Mouse (Mus musculus) kidney, postnatal 0 days (tissue): Measurements from ENCODE around the gene Abhd2. TPM values are rescaled to one million over a fixed set of nuclear protein-coding genes. Genes with fewer than 3 reads are reported as not detected.
A peak's percentile ranks its signal among the peaks of the same experiment; 100 is the strongest.

ENCODE experiments used
- ATAC-seq: fragments of 200-750 bp; cut with Nextera tagmentation; replicated peaks from 2 replicates; pipeline ENCODE4 v1.8.0; 2017; ENCODE audit warnings: low read depth, moderate number of reproducible peaks, moderate TSS enrichment, moderate library complexity; ENCODE audit not compliant: low FRiP score
- DNase-seq: peaks from one replicate; pipeline ENCODE4 v3.0.0-alpha.2; 2016; ENCODE audit warnings: low spot score
- H3K27ac ChIP-seq: fragments of 300-500 bp; sonication (generic); 2 replicates; pipeline ENCODE4 v1.5.1; 2014; ENCODE audit warnings: mild to moderate bottlenecking
- H3K27me3 ChIP-seq: fragments of 300-500 bp; sonication (generic); 2 replicates; pipeline ENCODE4 v1.6.1; 2014; ENCODE audit warnings: low read length, mixed read lengths; ENCODE audit not compliant: insufficient read depth
- H3K36me3 ChIP-seq: fragments of 300-500 bp; sonication (generic); 2 replicates; pipeline ENCODE4 v1.6.1; 2014; ENCODE audit warnings: low read length, mixed read lengths; ENCODE audit not compliant: insufficient read depth
- H3K4me1 ChIP-seq: fragments of 300-500 bp; sonication (generic); replicated peaks from 2 replicates; pipeline ENCODE4 v1.6.1; 2014; ENCODE audit warnings: antibody characterized with exemption, low read length, mixed read lengths; ENCODE audit not compliant: insufficient read depth
- H3K4me2 ChIP-seq: fragments of 300-500 bp; sonication (generic); 2 replicates; pipeline ENCODE4 v1.6.1; 2014; ENCODE audit warnings: mild to moderate bottlenecking, low read length, moderate library complexity, mixed read lengths
- H3K4me3 ChIP-seq: fragments of 300-500 bp; sonication (generic); replicated peaks from 2 replicates; pipeline ENCODE4 v1.5.1; 2014; ENCODE audit warnings: low read depth, low read length
- H3K9ac ChIP-seq: fragments of 300-500 bp; sonication (generic); 2 replicates; pipeline ENCODE4 v1.6.1; 2014; ENCODE audit warnings: low read depth, low read length
- H3K9me3 ChIP-seq: fragments of 300-500 bp; sonication (generic); replicated peaks from 2 replicates; pipeline ENCODE4 v1.6.1; 2016; ENCODE audit warnings: low read length, inconsistent platforms, mixed read lengths
- CTCF ChIP-seq: IDR thresholded peaks from 2 replicates; pipeline ENCODE4 v1.5.1; 2016; ENCODE audit warnings: antibody characterized with exemption, low read depth, mild to moderate bottlenecking, moderate library complexity
- WGBS: fragments of 180-500 bp; shearing (Covaris S2); extraction: QIAGEN DNeasy Blood & Tissue Kit; methylation state at CpG from one replicate; pipeline ENCODE4 v1.1.7; 2014; 5-methylcytosine and 5-hydroxymethylcytosine counted together
- polyA plus RNA-seq: library from polyadenylated mRNA; unstranded; fragments of >200 nt; fragmentation: Nextera tagmentation; extraction: Ambion mirVana; gene quantifications from 2 replicates; pipeline ENCODE4 v1.2.1, GENCODE M21; 2015

Abhd2 gene
- polyA plus RNA-seq, 1 experiment from 2014 or later = 17.6 TPM

- H3K4me1 ChIP-seq = 0 out of 2 replicates have a peak, but pooled peaks cover 3% of the 10 kb centered on the region
These were observed 120.9 kb downstream of the Abhd2 start for GRCm38 (mm10) chr7:79393924-79394323.

DNA sequence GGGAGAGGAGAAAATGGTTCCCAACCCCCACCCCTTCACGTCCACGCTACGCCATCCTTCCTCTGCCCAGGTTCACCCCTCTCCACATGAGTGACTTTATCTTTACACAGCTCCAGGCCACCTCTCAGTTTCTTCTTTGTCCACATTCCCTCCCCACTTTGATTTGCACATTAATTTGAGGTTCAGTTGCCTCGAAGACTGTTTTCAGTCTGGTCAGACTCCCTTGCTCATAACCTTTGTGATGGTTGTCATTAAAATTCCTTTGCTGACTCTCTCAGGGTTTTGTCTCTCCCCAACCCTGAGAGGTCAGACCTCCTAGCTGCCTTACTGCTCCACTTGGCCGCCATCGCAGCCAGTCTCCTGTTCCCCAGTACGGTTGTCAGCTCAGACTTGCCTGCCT is 121.7 kb downstream of the Abhd2 start:
- no peak for ATAC-seq
- Histone ChIP-seq H3K9me3 (no peaks in the 10 kb centered on the region), H3K9ac (no peak overlapping the region), H3K4me2 (no peak overlapping the region), H3K27ac (no peak overlapping the region), H3K4me3 (no peak overlapping the region), H3K4me1 (0 out of 2 replicates have a peak, but pooled peaks cover 3% of the 10 kb centered on the region), H3K36me3 (no peaks in the 10 kb centered on the region), H3K27me3 (no peaks in the 10 kb centered on the region)
- DNase-seq = no peak
- no peak for TF ChIP-seq CTCF
- 54% methylated on average over 7 of the region's 7 CpGs for WGBS

More at GRCm38 (mm10) chr7:79393924-79394323, 120.9 kb downstream of the Abhd2 start:
- no peaks in the 10 kb centered on the region for H3K9me3 ChIP-seq
- H3K36me3 ChIP-seq = no peaks in the 10 kb centered on the region
- WGBS = 95% methylated on average over 7 of the region's 7 CpGs
- no peak for TF ChIP-seq CTCF
- DNase-seq = no peak
- H3K27me3 ChIP-seq = no peaks in the 10 kb centered on the region
- no peak overlapping the region for H3K9ac ChIP-seq
- no peak overlapping the region for H3K4me3 ChIP-seq
- ATAC-seq = no peak
- H3K27ac ChIP-seq = no peak overlapping the region
- H3K4me2 ChIP-seq = no peak overlapping the region

GRCm38 (mm10) chr7:79395186-79395585 is 122.2 kb downstream of the Abhd2 start:
- WGBS = 87% methylated on average over 7 of the region's 7 CpGs
- Histone ChIP-seq H3K27ac (no peak overlapping the region), H3K36me3 (no peaks in the 10 kb centered on the region), H3K4me2 (no peak overlapping the region), H3K27me3 (no peaks in the 10 kb centered on the region), H3K9me3 (no peaks in the 10 kb centered on the region), H3K9ac (no peak overlapping the region), H3K4me3 (no peak overlapping the region), H3K4me1 (0 out of 2 replicates have a peak, but pooled peaks cover 3% of the 10 kb centered on the region)
- ATAC-seq = no peak
- no peak for DNase-seq
- TF ChIP-seq CTCF = no peak

DNA sequence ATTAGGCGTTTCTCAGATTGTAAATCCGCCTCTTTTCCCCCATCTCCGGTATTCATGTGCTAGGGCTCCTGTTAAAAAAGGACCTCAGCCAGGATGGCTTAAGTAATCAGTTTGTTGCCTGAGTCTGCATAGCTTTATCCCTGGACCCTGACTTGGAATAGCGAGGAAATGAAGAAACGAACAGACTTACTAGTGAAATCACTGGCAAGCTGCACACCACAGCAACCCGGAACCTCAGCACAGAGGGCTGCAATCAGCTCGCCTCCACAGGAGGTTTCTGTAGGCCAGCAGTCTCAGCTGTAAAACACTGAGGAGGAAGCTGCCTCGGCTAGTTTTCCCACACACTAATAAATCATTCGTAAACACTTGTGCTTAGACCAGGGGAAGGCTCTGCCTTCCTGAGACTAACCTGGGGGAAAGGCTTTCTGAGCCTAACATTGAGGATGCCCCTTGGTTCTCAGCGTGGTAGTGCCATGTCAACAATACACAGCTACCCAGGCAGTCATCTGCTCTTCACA is 124.5 kb downstream of the Abhd2 start:
- Histone ChIP-seq H3K27ac (no peak overlapping the region), H3K27me3 (no peaks in the 10 kb centered on the region), H3K9me3 (no peaks in the 10 kb centered on the region), H3K4me1 (0 out of 2 replicates have a peak, but pooled peaks cover 3% of the 10 kb centered on the region), H3K4me3 (no peak overlapping the region), H3K4me2 (no peak overlapping the region), H3K9ac (0 out of 2 replicates have a peak overlapping the region, but pooled peaks have one; percentile 24), H3K36me3 (no peaks in the 10 kb centered on the region)
- DNase-seq = peak; percentile 50
- 41% methylated on average over 10 of the region's 10 CpGs for WGBS
- TF ChIP-seq CTCF = no peak
- ATAC-seq = no peak

- 77% methylated on average over 8 of the region's 8 CpGs for WGBS
These were observed 125.4 kb downstream of the Abhd2 start for GRCm38 (mm10) chr7:79398426-79398825.

DNA sequence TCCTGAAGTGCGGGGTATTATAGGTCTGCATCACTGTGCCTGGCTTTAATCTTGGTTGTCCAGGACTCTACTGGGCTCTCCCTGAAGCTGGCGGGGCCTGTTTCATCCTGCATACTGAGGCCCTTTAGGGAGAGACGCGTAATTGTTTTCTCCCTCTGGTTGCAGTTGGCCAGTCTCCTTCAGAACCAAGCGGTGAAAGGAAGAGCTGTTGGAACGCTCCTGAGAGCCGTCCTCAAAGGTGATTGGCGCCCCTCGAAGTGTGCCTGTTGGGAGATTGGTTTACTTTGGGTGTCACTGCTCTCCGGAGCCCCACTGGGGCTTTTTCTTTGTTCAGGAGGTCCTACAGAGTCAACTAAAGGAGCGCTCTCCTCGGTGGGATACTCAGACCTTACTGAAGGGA is 126.0 kb downstream of the Abhd2 start:
- H3K4me2 ChIP-seq = no peak overlapping the region
- no peak overlapping the region for H3K4me3 ChIP-seq
- no peaks in the 10 kb centered on the region for H3K4me1 ChIP-seq
- H3K27me3 ChIP-seq = no peaks in the 10 kb centered on the region
- no peak for TF ChIP-seq CTCF
- H3K36me3 ChIP-seq = no peaks in the 10 kb centered on the region
- ATAC-seq (no peak), DNase-seq (no peak)
- 79% methylated on average over 12 of the region's 12 CpGs for WGBS
- no peak overlapping the region for H3K9ac ChIP-seq
- H3K27ac ChIP-seq = no peak overlapping the region
- no peaks in the 10 kb centered on the region for H3K9me3 ChIP-seq

More at GRCm38 (mm10) chr7:79398426-79398825, 125.4 kb downstream of the Abhd2 start:
- H3K4me3 ChIP-seq = no peak overlapping the region
- no peaks in the 10 kb centered on the region for H3K27me3 ChIP-seq
- no peak for TF ChIP-seq CTCF
- H3K4me2 ChIP-seq = no peak overlapping the region
- H3K9me3 ChIP-seq = no peaks in the 10 kb centered on the region
- DNase-seq (no peak), ATAC-seq (no peak)
- H3K27ac ChIP-seq = no peak overlapping the region
- no peaks in the 10 kb centered on the region for H3K4me1 ChIP-seq
- H3K36me3 ChIP-seq = no peaks in the 10 kb centered on the region
- H3K9ac ChIP-seq = no peak overlapping the region

DNA sequence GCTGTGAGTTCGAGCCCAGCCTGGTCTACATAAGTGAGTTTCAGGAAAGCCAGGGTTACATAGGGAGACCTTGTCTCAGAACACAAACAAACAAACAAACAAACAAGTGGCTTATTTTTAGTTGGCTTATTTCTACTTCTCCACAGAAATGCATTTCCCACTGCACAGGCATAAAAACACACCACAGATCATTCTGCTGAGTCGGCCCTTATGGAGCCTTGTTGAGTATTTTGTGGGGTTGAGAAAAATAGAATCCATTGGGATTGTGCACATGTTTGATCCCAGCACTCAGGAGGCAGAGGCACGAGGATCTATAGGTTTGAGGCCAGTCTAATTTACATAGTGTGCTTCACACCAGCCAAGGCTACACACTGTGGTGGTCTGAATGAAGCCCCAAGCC is 127.3 kb downstream of the Abhd2 start:
- no peak for ATAC-seq
- no peak for TF ChIP-seq CTCF
- DNase-seq = no peak
- H3K9ac ChIP-seq = no peak overlapping the region
- no peaks in the 10 kb centered on the region for H3K9me3 ChIP-seq
- H3K36me3 ChIP-seq = no peaks in the 10 kb centered on the region
- no peak overlapping the region for H3K4me3 ChIP-seq
- H3K27ac ChIP-seq = no peak overlapping the region
- H3K4me1 ChIP-seq = no peaks in the 10 kb centered on the region
- H3K27me3 ChIP-seq = no peaks in the 10 kb centered on the region
- WGBS = 78% methylated on average over 3 of the region's 3 CpGs
- no peak overlapping the region for H3K4me2 ChIP-seq
